Mouse (Mus musculus) olfactory bulb, adult 2 months (tissue): ENCODE measurements around the gene Zbtb22.

Experiments used
- CTCF ChIP-seq: fragments of 200-500 bp; IDR thresholded peaks from 2 replicates; pipeline ENCODE4 v1.5.1; 2012; ENCODE audit warnings: low read depth, mild to moderate bottlenecking, low read length, moderate library complexity; ENCODE audit not compliant: insufficient read depth
- POLR2A ChIP-seq: fragments of 200-500 bp; IDR thresholded peaks from 2 replicates; pipeline ENCODE4 v1.6.1; 2012; ENCODE audit warnings: mild to moderate bottlenecking, low read depth, low read length, moderate library complexity; ENCODE audit not compliant: insufficient read depth

DNA sequence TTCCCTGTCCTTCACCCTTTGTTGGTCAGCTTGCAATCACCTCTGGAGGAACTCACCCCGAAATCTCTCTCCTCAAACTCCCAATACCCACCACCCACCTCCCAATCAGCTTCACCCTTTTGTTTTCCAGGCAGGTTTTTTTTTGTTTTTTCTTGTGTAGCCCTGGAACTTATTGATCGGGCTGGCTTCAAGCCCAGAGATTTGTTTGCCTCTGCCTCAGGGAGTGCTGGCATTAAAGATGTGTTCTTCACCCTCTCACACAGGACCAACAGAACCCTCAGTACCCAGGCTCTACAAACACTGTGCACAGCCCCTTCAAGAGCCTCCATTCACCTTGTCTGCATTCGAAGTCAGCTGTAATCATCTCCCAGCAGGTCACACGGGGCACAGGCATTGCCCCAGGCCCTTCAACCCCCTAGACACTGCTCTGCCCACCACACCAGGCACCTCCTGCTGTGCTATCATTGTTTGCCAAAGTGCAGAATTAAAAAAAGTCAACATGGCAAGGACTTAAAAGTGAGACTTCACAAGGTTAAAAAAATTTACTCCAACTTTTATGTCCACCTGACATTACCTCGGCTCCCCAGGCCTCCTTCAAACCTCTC, 38.4 kb downstream of the Zbtb22 start:
- TF ChIP-seq CTCF (no peak), POLR2A (no peak)
